Mouse (Mus musculus) forebrain, embryonic 14.5 days (tissue): ENCODE data around the gene Trpm5. TPM values are rescaled to one million over a fixed set of nuclear protein-coding genes. Genes with fewer than 3 reads are reported as not detected.

Source experiments
- ATAC-seq: fragments of 200-750 bp; cut with Nextera tagmentation; 2 replicates; pipeline ENCODE4 v1.8.0; 2017; ENCODE audit warnings: mild to moderate bottlenecking, moderate library complexity
- DNase-seq: peaks from one replicate; pipeline ENCODE4 v3.0.0-alpha.2; 2015; ENCODE audit warnings: low spot score
- H3K27ac ChIP-seq: fragments of 300-500 bp; sonication (generic); 2 replicates; pipeline ENCODE4 v1.5.1; 2014; ENCODE audit warnings: low read depth, mild to moderate bottlenecking, control low read depth, low read length, moderate library complexity
- H3K27me3 ChIP-seq: fragments of 300-500 bp; sonication (generic); replicated peaks from 2 replicates; pipeline ENCODE4 v1.6.1; 2014; ENCODE audit warnings: low read length, control low read depth, mixed read lengths; ENCODE audit not compliant: control insufficient read depth, insufficient read depth
- H3K36me3 ChIP-seq: fragments of 300-500 bp; sonication (generic); 2 replicates; pipeline ENCODE4 v1.6.1; 2014; ENCODE audit warnings: low read length, control low read depth; ENCODE audit not compliant: control insufficient read depth, insufficient read depth
- H3K4me1 ChIP-seq: fragments of 300-500 bp; sonication (generic); 2 replicates; pipeline ENCODE4 v1.6.1; 2014; ENCODE audit warnings: antibody characterized with exemption, low read length, control low read depth; ENCODE audit not compliant: control insufficient read depth, insufficient read depth
- H3K4me2 ChIP-seq: fragments of 300-500 bp; sonication (generic); 2 replicates; pipeline ENCODE4 v1.6.1; 2014; ENCODE audit warnings: mild to moderate bottlenecking, control low read depth, low read length
- H3K4me3 ChIP-seq: fragments of 300-500 bp; sonication (generic); 2 replicates; pipeline ENCODE4 v1.5.1; 2014; ENCODE audit warnings: low read depth, low read length, control low read depth
- H3K9ac ChIP-seq: fragments of 300-500 bp; sonication (generic); 2 replicates; pipeline ENCODE4 v1.6.1; 2014; ENCODE audit warnings: mild to moderate bottlenecking, low read length, control low read depth, moderate library complexity
- H3K9me3 ChIP-seq: fragments of 300-500 bp; sonication (generic); replicated peaks from 2 replicates; pipeline ENCODE4 v1.6.1; 2016; ENCODE audit warnings: low read length, control low read depth, mixed read lengths; ENCODE audit not compliant: control insufficient read depth
- WGBS: fragments of 180-500 bp; shearing (Covaris S2); extraction: QIAGEN DNeasy Blood & Tissue Kit; methylation state at CpG from one replicate; pipeline ENCODE4 v1.1.7; 2014; 5-methylcytosine and 5-hydroxymethylcytosine counted together
- polyA plus RNA-seq: library from polyadenylated mRNA; unstranded; fragments of >200 nt; fragmentation: Nextera tagmentation; extraction: Ambion mirVana; gene quantifications from 2 replicates; pipeline ENCODE4 v1.2.1, GENCODE M21; 2014

Trpm5 gene
- polyA plus RNA-seq, 1 experiment from 2014 or later: 1.4 TPM

- Histone ChIP-seq H3K4me2 (no peak overlapping the region), H3K9ac (no peak overlapping the region), H3K36me3 (peaks cover 28% of the 10 kb centered on the region), H3K27me3 (no peaks in the 10 kb centered on the region), H3K4me3 (no peak overlapping the region), H3K4me1 (peaks cover 7% of the 10 kb centered on the region), H3K9me3 (no peaks in the 10 kb centered on the region), H3K27ac (no peak overlapping the region)
- ATAC-seq (no peak), DNase-seq (no peak)
- WGBS: 78% methylated on average over 5 of the region's 5 CpGs
Observed at GRCm38 (mm10) chr7:143059202-143059870, 35.1 kb downstream of the Trpm5 start.

- Histone ChIP-seq H3K4me1 (peaks cover 15% of the 10 kb centered on the region), H3K4me2 (no peak overlapping the region), H3K9me3 (no peaks in the 10 kb centered on the region), H3K36me3 (peaks cover 18% of the 10 kb centered on the region), H3K9ac (no peak overlapping the region), H3K4me3 (no peak overlapping the region), H3K27me3 (no peaks in the 10 kb centered on the region), H3K27ac (no peak overlapping the region)
- DNase-seq: no peak
- ATAC-seq: no peak
- 83% methylated on average over 5 of the region's 5 CpGs for WGBS
Observed at GRCm38 (mm10) chr7:143058221-143058697, 36.2 kb downstream of the Trpm5 start.

- Histone ChIP-seq H3K4me1 (peaks cover 15% of the 10 kb centered on the region), H3K27me3 (no peaks in the 10 kb centered on the region), H3K27ac (no peak overlapping the region), H3K4me2 (no peak overlapping the region), H3K36me3 (peaks cover 13% of the 10 kb centered on the region), H3K4me3 (no peak overlapping the region), H3K9ac (no peak overlapping the region), H3K9me3 (no peaks in the 10 kb centered on the region)
- 91% methylated on average over 9 of the region's 9 CpGs for WGBS
- DNase-seq (no peak), ATAC-seq (no peak)
Observed at GRCm38 (mm10) chr7:143057667-143058220, 36.7 kb downstream of the Trpm5 start.

GRCm38 (mm10) chr7:143057023-143057422 lies 37.4 kb downstream of the Trpm5 start:
- H3K4me2 ChIP-seq: no peak overlapping the region
- H3K9ac ChIP-seq: no peak overlapping the region
- H3K36me3 ChIP-seq: peaks cover 6% of the 10 kb centered on the region
- H3K4me1 ChIP-seq: peaks cover 19% of the 10 kb centered on the region
- no peaks in the 10 kb centered on the region for H3K9me3 ChIP-seq
- no peak overlapping the region for H3K4me3 ChIP-seq
- no peaks in the 10 kb centered on the region for H3K27me3 ChIP-seq
- no peak overlapping the region for H3K27ac ChIP-seq
- DNase-seq (no peak), ATAC-seq (no peak)
- WGBS: 85% methylated on average over 5 of the region's 5 CpGs

- Histone ChIP-seq H3K9me3 (no peaks in the 10 kb centered on the region), H3K4me3 (no peak overlapping the region), H3K27ac (no peak overlapping the region), H3K27me3 (no peaks in the 10 kb centered on the region), H3K4me1 (peaks cover 20% of the 10 kb centered on the region), H3K9ac (peak overlapping the region; percentile 25; the same call in 1 of the 2 replicates), H3K36me3 (peaks cover 2% of the 10 kb centered on the region), H3K4me2 (peak overlapping the region; percentile 19; the same call in 1 of the 2 replicates)
- ATAC-seq: no peak
- WGBS: 80% methylated on average over 11 of the region's 11 CpGs
- no peak for DNase-seq
Observed at GRCm38 (mm10) chr7:143055499-143056186, 38.8 kb downstream of the Trpm5 start.

- Histone ChIP-seq H3K4me2 (peak overlapping the region; percentile 80; the same call in 1 of the 2 replicates), H3K4me1 (peaks cover 20% of the 10 kb centered on the region), H3K36me3 (peaks cover 2% of the 10 kb centered on the region), H3K9me3 (no peaks in the 10 kb centered on the region), H3K27me3 (no peaks in the 10 kb centered on the region), H3K4me3 (peak overlapping the region; percentile 86), H3K9ac (peak overlapping the region; percentile 92; the same call in 1 of the 2 replicates), H3K27ac (no peak overlapping the region)
- 87% methylated on average over 3 of the region's 3 CpGs for WGBS
- ATAC-seq (no peak), DNase-seq (no peak)
Observed at GRCm38 (mm10) chr7:143055001-143055400, 39.4 kb downstream of the Trpm5 start.

GRCm38 (mm10) chr7:143054612-143054965 lies 39.9 kb downstream of the Trpm5 start:
- no peak for ATAC-seq

GRCm38 (mm10) chr7:143053961-143054611 lies 40.4 kb downstream of the Trpm5 start:
- H3K27ac ChIP-seq: no peak overlapping the region
- ATAC-seq: no peak
- H3K9ac ChIP-seq: peak overlapping the region; percentile 92
- DNase-seq: no peak
- peak overlapping the region; percentile 86 for H3K4me3 ChIP-seq
- no peaks in the 10 kb centered on the region for H3K27me3 ChIP-seq
- peaks cover 2% of the 10 kb centered on the region for H3K36me3 ChIP-seq
- peaks cover 20% of the 10 kb centered on the region for H3K4me1 ChIP-seq
- no peaks in the 10 kb centered on the region for H3K9me3 ChIP-seq
- peak overlapping the region; percentile 80 for H3K4me2 ChIP-seq
- 75% methylated on average over 11 of the region's 11 CpGs for WGBS

More at GRCm38 (mm10) chr7:143054612-143054965, 39.9 kb downstream of the Trpm5 start:
- Histone ChIP-seq H3K4me1 (peaks cover 20% of the 10 kb centered on the region), H3K4me3 (peak overlapping the region; percentile 86), H3K9ac (peak overlapping the region; percentile 92; the same call in 1 of the 2 replicates), H3K9me3 (no peaks in the 10 kb centered on the region), H3K27ac (no peak overlapping the region), H3K27me3 (no peaks in the 10 kb centered on the region), H3K36me3 (peaks cover 2% of the 10 kb centered on the region), H3K4me2 (peak overlapping the region; percentile 80)
- 65% methylated on average over 3 of the region's 3 CpGs for WGBS
- DNase-seq: no peak
